Mouse (Mus musculus) cerebellum, adult 8-10 months (tissue): ENCODE data around the gene Gm45021.
"Not testable (repeated sequence)": the region's sequence is repeated elsewhere in the genome, so short reads cannot be mapped to it uniquely, and the experiment has no call there.

Experiments
- DNase-seq: peaks from one replicate; pipeline ENCODE4 v3.0.0; 2022

Gene Gm45021

GRCm38 (mm10) chr6:48620031-48620430 lies 30.6 kb downstream of the Gm45021 start:
- no peak for DNase-seq

GRCm38 (mm10) chr6:48622186-48622843 lies 32.9 kb downstream of the Gm45021 start:
- DNase-seq: not testable (repeated sequence)

GRCm38 (mm10) chr6:48623460-48623859 lies 34.0 kb downstream of the Gm45021 start:
- DNase-seq: no peak

- no peak for DNase-seq
Measured at GRCm38 (mm10) chr6:48626464-48626863, 37.1 kb downstream of the Gm45021 start, which contains the start of gene AI854703. Gene AI854703, plus strand, starts transcription at chr6:48626764.

- DNase-seq: peak; percentile 65
Measured at GRCm38 (mm10) chr6:48626984-48627383, 37.6 kb downstream of the Gm45021 start.

- DNase-seq: peak; percentile 43
Measured at GRCm38 (mm10) chr6:48627511-48627924, 38.1 kb downstream of the Gm45021 start.

GRCm38 (mm10) chr6:48628377-48628776 lies 39.0 kb downstream of the Gm45021 start:
- no peak for DNase-seq

GRCm38 (mm10) chr6:48628808-48629660 lies 39.6 kb downstream of the Gm45021 start:
- DNase-seq: peak; percentile 58

- no peak for DNase-seq
Measured at GRCm38 (mm10) chr6:48629661-48630034, 40.2 kb downstream of the Gm45021 start.

GRCm38 (mm10) chr6:48630831-48631230 lies 41.4 kb downstream of the Gm45021 start:
- DNase-seq: no peak

GRCm38 (mm10) chr6:48635105-48635504 lies 45.7 kb downstream of the Gm45021 start:
- DNase-seq: no peak

GRCm38 (mm10) chr6:48636515-48636914 lies 47.1 kb downstream of the Gm45021 start:
- DNase-seq: no peak

- DNase-seq: no peak
Measured at GRCm38 (mm10) chr6:48637811-48638500, 48.5 kb downstream of the Gm45021 start.

GRCm38 (mm10) chr6:48638553-48638952 lies 49.1 kb downstream of the Gm45021 start:
- no peak for DNase-seq

GRCm38 (mm10) chr6:48641391-48641790 lies 52.0 kb downstream of the Gm45021 start:
- DNase-seq: no peak

GRCm38 (mm10) chr6:48642764-48643292 lies 53.4 kb downstream of the Gm45021 start:
- peak; percentile 50 for DNase-seq

GRCm38 (mm10) chr6:48645660-48646308 lies 56.4 kb downstream of the Gm45021 start:
- peak; percentile 55 for DNase-seq

GRCm38 (mm10) chr6:48646309-48646690 lies 56.9 kb downstream of the Gm45021 start:
- no peak for DNase-seq

GRCm38 (mm10) chr6:48646995-48647394 lies 57.6 kb downstream of the Gm45021 start, which contains the start of gene Gimap8:
Gene Gimap8, plus strand, starts transcription at chr6:48647234.
- DNase-seq: no peak

- no peak for DNase-seq
Measured at GRCm38 (mm10) chr6:48647611-48648010, 58.2 kb downstream of the Gm45021 start.

- no peak for DNase-seq
Measured at GRCm38 (mm10) chr6:48648779-48649178, 59.4 kb downstream of the Gm45021 start.

GRCm38 (mm10) chr6:48650041-48650440 lies 60.6 kb downstream of the Gm45021 start:
- no peak for DNase-seq

GRCm38 (mm10) chr6:48658721-48659120 lies 69.3 kb downstream of the Gm45021 start:
- no peak for DNase-seq
